Mouse (Mus musculus) heart, postnatal 0 days (tissue): ENCODE results near the gene Iqcf5.

Experiments
- CTCF ChIP-seq: IDR thresholded peaks from 2 replicates; pipeline ENCODE4 v1.5.1; 2016; ENCODE audit warnings: antibody characterized with exemption, control low read depth, low read depth
- EP300 ChIP-seq: IDR thresholded peaks from 2 replicates; pipeline ENCODE4 v1.6.1; 2016; ENCODE audit warnings: antibody characterized with exemption, low read depth

DNA sequence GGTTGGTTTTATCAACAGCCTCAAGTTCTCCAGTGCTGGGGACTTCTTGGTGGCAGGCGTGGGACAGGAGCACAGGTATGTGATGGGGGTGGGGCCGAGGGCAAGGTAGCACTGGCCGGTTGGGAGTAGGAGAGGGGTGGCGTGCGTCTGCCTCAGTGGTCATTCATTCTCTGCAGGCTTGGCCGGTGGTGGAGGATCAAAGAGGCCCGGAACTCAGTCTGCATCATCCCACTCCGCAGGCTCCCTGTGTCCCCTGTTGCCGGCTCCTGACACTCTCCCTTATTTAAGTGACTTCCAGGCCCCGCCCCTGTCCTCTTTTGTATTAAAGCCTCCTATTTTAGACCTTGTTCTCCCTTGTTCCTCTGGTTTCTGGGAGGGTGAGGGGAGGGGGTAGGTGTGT is 29.3 kb upstream of the Iqcf5 start:
- TF ChIP-seq CTCF, result no peak
- no peak for TF ChIP-seq EP300
